Comparison of ENCODE assay signal across 10 mouse cellular contexts in the genomic region with DNA sequence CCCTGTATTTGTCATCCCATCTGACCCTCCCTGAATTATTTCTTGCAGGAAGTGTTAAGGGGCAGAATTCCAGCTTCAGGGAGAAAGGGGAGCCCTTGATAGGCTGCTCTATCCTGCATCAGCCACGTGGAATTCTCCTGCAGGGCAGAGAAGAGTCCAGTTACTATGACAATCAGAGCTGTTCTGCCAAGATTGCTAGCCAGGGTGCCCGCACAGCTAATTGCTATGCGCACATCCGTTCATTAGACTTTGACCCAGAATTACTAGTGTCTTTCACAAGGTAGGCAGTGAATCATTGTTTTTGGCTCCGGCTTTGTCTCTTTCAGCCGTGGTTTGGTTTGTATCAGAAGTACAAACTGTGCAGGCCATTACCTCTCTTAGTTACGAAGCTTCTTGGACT. TPM values are rescaled to one million over a fixed set of nuclear protein-coding genes. Genes with fewer than 3 reads are reported as not detected.
DNase-seq lines count a peak whose midpoint lies in the region; ATAC-seq lines count a peak whose summit lies in the region.
"Had no signal": no experiment of that assay in that cellular context is flagged by ENCODE, and none has a peak within 500 bp of the region (broad histone marks: within the 10 kb centered on the region; RNA-seq: fewer than 3 reads in every experiment).

No protein-coding gene starts in this region.

- no peak overlapping the region for H3K27ac ChIP-seq in hindbrain, embryonic 16.5 days (ENCODE audit: low read depth, low read length)
- H3K27ac ChIP-seq: heart, embryonic 13.5 days; lung, embryonic 15.5 days had no signal

- 28% methylated on average over 7 of the region's 7 CpGs for WGBS in hindbrain, embryonic 16.5 days

- no peak overlapping the region for H3K4me3 ChIP-seq in hindbrain, embryonic 16.5 days (ENCODE audit: low read length)
- H3K4me3 ChIP-seq: heart, embryonic 13.5 days; lung, embryonic 15.5 days had no signal

- no peak overlapping the region for H3K9ac ChIP-seq in hindbrain, embryonic 16.5 days (ENCODE audit: low read depth, low read length)
- H3K9ac ChIP-seq: heart, embryonic 13.5 days; lung, embryonic 15.5 days had no signal

- no peaks in the 10 kb centered on the region for H3K9me3 ChIP-seq in hindbrain, embryonic 16.5 days (ENCODE audit: control insufficient read depth, low read length)
- H3K9me3 ChIP-seq: heart, embryonic 13.5 days; lung, embryonic 15.5 days had no signal

- intact Hi-C loops in heart, postnatal 10 days (cut with DNase I), result no loop called here
- intact Hi-C loops in left cerebral cortex, postnatal 10 days (cut with DNase I), result no loop called here

- no peaks in the 10 kb centered on the region for H3K36me3 ChIP-seq in hindbrain, embryonic 16.5 days (ENCODE audit: control insufficient read depth, insufficient read depth, low read length)
- H3K36me3 ChIP-seq: heart, embryonic 13.5 days; lung, embryonic 15.5 days had no signal

- no peaks in the 10 kb centered on the region for H3K27me3 ChIP-seq in hindbrain, embryonic 16.5 days (replicated peaks; ENCODE audit: control insufficient read depth, insufficient read depth, low read length)
- H3K27me3 ChIP-seq: lung, embryonic 15.5 days had no signal

- no peaks in the 10 kb centered on the region for H3K4me1 ChIP-seq in hindbrain, embryonic 16.5 days (ENCODE audit: control insufficient read depth, insufficient read depth, low read depth, low read length)
- H3K4me1 ChIP-seq: lung, embryonic 15.5 days had no signal

- no peak overlapping the region for H3K4me2 ChIP-seq in hindbrain, embryonic 16.5 days (ENCODE audit: low read length)
- H3K4me2 ChIP-seq: heart, embryonic 13.5 days; lung, embryonic 15.5 days had no signal

- DNase-seq in heart, adult 11 months, result peak; percentile 91
- no peak for DNase-seq in heart, postnatal 10 days
- DNase-seq in R1 (ENCODE audit: low read depth, low spot score), result peak; percentile 18
- DNase-seq in left cerebral cortex, postnatal 10 days (ENCODE audit: extremely low spot score in 1 of 2, low spot score in 2 of 2), result peak; percentile 26 to 32
- no peak for DNase-seq in ovary, postnatal 14 days (ENCODE audit: low spot score)
- DNase-seq in ovary, postnatal 36 days (ENCODE audit: low spot score), result no peak

- ATAC-seq in hindbrain, embryonic 16.5 days, result peak; percentile 94
- no peak for ATAC-seq in erythroid progenitor cell, adult 5-6 weeks (replicated peaks; ENCODE audit: low FRiP score, poor library complexity, severe bottlenecking)

RNA-seq across cellular contexts. Expression of a gene that starts 33.0 kb away (rescaled TPM):
- 10 to 100 TPM; 12.5 to 18.7 TPM for total RNA-seq in heart, postnatal 10 days (2021)
- 10.3 and 13.7 TPM in 2 replicates for polyA plus RNA-seq in hindbrain, embryonic 16.5 days (2015; fragmentation: Nextera tagmentation; extraction: Ambion mirVana)
- total RNA-seq in left cerebral cortex, postnatal 10 days (2021), result 1 to 10 TPM; 2.8 TPM
- 1.8 and 18.9 TPM in 2 replicates for total RNA-seq in erythroid progenitor cell, adult 5-6 weeks (2015; ENCODE audit: low replicate concordance)
- 4.4 and 5.9 TPM in 2 replicates for total RNA-seq in erythroid progenitor cell, adult 5-6 weeks (2017; ENCODE audit: low replicate concordance)

Comparison
In these comparisons a context has a peak if more than half of its experiments do, and no peak if none do; other contexts are left out.
1. DNase-seq: peak in heart, adult 11 months (single experiment), R1 (single experiment) and left cerebral cortex, postnatal 10 days (2 of 2); none in heart, postnatal 10 days (0 of 2), ovary, postnatal 14 days (single experiment) and ovary, postnatal 36 days (single experiment).